Mouse (Mus musculus): ENCODE measurements at regions not wholly inside any gene's neighbourhood (a gene's known extent, or its start where the extent isn't known, plus 50 kb on each side); places are given as distances from the start of the nearest gene placed in this dataset.

GRCm38 (mm10) chrX:147616374-147616773, 62.5 kb upstream of the Lrch2 start:
- WGBS = 68% methylated on average over 2 of the region's 2 CpGs

GRCm38 (mm10) chrX:147608660-147609059, 54.8 kb upstream of the Lrch2 start:
- no peak for ATAC-seq (ENCODE audit: low read depth)
- Histone ChIP-seq H3K9ac (ENCODE audit: low read depth, low read length) (no peak overlapping the region), H3K36me3 (ENCODE audit: control insufficient read depth, insufficient read depth, low read length) (no peaks in the 10 kb centered on the region)

More at GRCm38 (mm10) chrX:147616374-147616773, 62.5 kb upstream of the Lrch2 start:
- Histone ChIP-seq H3K4me2 (ENCODE audit: low read depth, low read length) (no peak overlapping the region), H3K4me1 (ENCODE audit: control insufficient read depth, insufficient read depth, low read length) (no peaks in the 10 kb centered on the region), H3K9ac (ENCODE audit: low read depth, low read length) (no peak overlapping the region), H3K4me3 (ENCODE audit: low read depth, low read length) (no peak overlapping the region), H3K9me3 (ENCODE audit: control insufficient read depth, low read length) (no peaks in the 10 kb centered on the region), H3K27ac (replicated peaks; ENCODE audit: low read depth, low read length) (no peak overlapping the region), H3K27me3 (replicated peaks; ENCODE audit: control insufficient read depth, insufficient read depth, low read length) (no peaks in the 10 kb centered on the region), H3K36me3 (ENCODE audit: control insufficient read depth, insufficient read depth, low read length) (no peaks in the 10 kb centered on the region)
- DNase-seq (ENCODE audit: low spot score) = no peak
- no peak for ATAC-seq (ENCODE audit: low read depth)

More at GRCm38 (mm10) chrX:147608660-147609059, 54.8 kb upstream of the Lrch2 start:
- WGBS = 24% methylated on average over 3 of the region's 3 CpGs
- no peaks in the 10 kb centered on the region for H3K9me3 ChIP-seq (ENCODE audit: control insufficient read depth, low read length)
- peak; percentile 16 for DNase-seq (ENCODE audit: low spot score)
- no peaks in the 10 kb centered on the region for H3K4me1 ChIP-seq (ENCODE audit: control insufficient read depth, insufficient read depth, low read length)
- no peak overlapping the region for H3K4me3 ChIP-seq (ENCODE audit: low read depth, low read length)
- H3K4me2 ChIP-seq (ENCODE audit: low read depth, low read length) = no peak overlapping the region
- no peaks in the 10 kb centered on the region for H3K27me3 ChIP-seq (replicated peaks; ENCODE audit: control insufficient read depth, insufficient read depth, low read length)
- H3K27ac ChIP-seq (replicated peaks; ENCODE audit: low read depth, low read length) = no peak overlapping the region

Data from embryonic facial prominence, embryonic 14.5 days (tissue).